Mouse (Mus musculus): ENCODE data around the gene H2al3. TPM values are rescaled to one million over a fixed set of nuclear protein-coding genes. Genes with fewer than 3 reads are reported as not detected.

H2al3 gene
- polyA plus RNA-seq (2017; shearing (Covaris generic)), result not detected

DNA sequence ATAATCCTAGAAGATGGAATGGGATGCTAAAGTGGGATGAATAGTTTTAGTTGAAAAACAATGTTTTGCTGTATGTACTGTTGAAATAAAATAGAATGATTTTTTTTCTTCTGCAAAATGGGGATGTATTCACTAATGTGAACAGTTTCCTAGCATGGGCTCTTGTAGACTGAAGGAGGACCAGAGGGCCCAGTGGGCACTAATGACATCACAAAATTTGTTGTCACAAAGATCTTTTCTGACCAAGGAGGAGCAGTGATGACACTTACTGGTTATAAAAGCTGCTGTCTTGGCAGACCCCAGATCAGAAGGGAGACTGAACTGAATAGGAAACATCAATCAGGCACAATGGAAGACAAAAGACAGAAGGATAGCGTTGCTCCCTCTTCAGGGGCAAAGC is at the start of gene H2al3:
Gene H2al3 (plus strand): TSS at position 301 of the 400 bp plus-strand sequence.
- no peak for ATAC-seq

GRCm38 (mm10) chrX:9810101-9810500 is 39.4 kb upstream of the H2al3 start:
- ATAC-seq, result no peak

DNA sequence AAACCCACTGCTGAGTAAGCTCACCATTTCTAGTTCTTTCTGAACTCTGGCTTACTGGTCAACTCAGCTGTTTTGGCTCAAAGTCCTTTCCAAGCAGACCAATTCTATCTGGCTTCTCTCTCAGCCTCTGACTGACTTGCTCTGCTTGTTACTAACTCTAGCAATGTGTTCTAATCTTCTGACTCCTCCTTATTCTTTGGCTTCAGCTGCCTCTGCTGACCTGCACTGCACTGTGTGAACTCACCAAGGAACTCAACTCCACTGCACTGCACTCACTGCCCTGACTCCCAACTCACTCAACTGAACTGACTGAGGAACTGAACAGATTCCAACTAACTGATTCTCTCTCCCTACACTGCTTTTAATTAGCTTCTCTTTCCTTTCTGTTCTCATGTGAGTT is 37.0 kb upstream of the H2al3 start:
- no peak for ATAC-seq

DNA sequence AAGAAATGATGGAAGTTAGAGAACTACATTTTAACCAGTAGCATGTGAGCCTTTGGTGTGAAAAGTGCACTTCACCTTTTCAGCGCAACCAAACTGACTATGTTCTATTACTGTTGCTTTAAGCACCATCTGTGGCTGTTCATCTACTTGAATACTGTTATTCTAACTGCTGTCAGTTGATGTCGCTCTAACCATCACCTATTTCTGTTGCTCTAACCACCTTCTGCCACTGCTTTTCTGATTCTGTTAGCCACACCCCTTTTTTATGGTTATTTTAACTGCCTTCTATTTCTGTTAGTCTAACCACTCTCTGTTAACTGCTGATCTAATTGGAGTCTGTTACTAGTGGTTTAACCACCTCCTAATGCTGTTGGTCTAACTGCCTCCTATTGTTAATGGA is 14.7 kb upstream of the H2al3 start:
- no peak for ATAC-seq

- no peak for ATAC-seq
Observed at GRCm38 (mm10) chrX:9846628-9847027, 2.9 kb upstream of the H2al3 start, which contains the start of gene Hypm. Gene Hypm, plus strand, starts transcription at chrX:9846928.

- no peak for ATAC-seq
Observed at GRCm38 (mm10) chrX:9861859-9862258, 12.4 kb downstream of the H2al3 start.

DNA sequence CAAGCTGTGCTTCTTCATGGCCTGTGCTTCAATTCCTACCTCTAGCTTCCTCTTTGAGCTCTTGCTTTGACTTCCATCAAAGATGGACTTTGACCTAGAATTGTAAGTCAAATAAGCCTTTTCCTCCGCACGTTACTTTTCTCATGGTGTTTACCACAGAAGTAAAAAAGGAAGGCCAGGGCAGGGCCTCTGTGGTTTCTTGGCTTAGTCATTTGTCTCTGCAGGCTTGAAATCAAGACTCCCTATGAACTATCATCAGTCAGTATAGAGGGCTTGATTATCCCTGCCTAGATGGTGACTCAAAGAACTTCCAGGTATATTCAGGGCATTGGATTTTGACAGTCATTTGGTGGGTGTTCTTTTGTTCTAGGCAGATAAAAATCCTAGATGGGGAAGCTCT is 26.0 kb downstream of the H2al3 start:
- no peak for ATAC-seq

DNA sequence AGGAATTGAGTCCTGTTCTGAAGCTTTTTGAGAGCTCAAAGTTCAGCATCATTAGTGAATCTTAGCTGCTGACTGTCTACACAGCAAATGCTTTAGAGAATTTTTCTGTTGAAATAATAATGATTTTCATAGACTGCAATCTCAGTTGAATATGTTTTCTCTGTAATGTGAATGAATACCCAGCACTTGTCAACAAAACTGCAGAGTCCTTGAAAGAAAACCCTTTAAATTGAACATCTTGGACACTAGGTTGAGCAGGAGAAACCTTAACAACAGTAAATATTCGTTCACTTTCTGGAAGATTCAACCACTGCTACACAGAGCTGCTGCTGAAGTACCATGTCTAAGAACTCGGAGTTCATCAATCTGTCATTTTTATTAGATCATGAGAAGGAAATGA is 35.8 kb downstream of the H2al3 start, which contains the start of gene Sytl5:
Gene Sytl5 (plus strand): TSS at position 301 of the 400 bp plus-strand sequence.
- ATAC-seq, result no peak

Other genes starting within 250 kb of the H2al3 start
- 10 to 100 TPM; 44.9 to 45.5 TPM for gene Dynlt3, start 186.7 kb upstream of the H2al3 start, polyA plus RNA-seq (2017; shearing (Covaris generic))
- gene Hypm, start 2.8 kb upstream of the H2al3 start, polyA plus RNA-seq (2017; shearing (Covaris generic)), result not detected
- gene Sytl5, start 35.9 kb downstream of the H2al3 start, polyA plus RNA-seq (2017; shearing (Covaris generic)), result not detected